Mouse (Mus musculus): ENCODE results near the gene Ttc28. TPM values are rescaled to one million over a fixed set of nuclear protein-coding genes. Genes with fewer than 3 reads are reported as not detected.

Ttc28 gene
- total RNA-seq, 2 experiments from 2014 or later: 17.9 to 18.4 TPM

DNA sequence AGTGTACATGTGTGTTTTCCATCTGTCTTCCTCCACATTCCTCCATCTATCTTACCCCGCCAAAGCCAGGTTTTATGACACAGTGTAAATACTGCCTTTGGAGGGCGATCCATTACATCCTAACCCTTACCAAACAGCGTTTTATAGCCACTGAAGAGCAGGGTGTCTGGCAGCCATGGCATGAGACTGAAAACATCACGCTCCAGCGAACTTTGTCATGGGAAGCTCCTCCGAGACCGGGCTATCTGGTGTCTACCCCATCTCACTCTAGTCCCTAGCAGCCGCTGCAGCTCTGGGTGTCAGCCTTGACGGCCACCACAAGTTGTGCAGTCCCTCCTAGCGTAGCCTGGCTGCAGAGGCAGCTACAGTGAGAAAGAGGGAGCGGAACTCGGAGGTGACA lies 295.8 kb downstream of the Ttc28 start:
- intact Hi-C loops (cut with DNase I; ENCODE audit: low total_unique reads): no loop called here

DNA sequence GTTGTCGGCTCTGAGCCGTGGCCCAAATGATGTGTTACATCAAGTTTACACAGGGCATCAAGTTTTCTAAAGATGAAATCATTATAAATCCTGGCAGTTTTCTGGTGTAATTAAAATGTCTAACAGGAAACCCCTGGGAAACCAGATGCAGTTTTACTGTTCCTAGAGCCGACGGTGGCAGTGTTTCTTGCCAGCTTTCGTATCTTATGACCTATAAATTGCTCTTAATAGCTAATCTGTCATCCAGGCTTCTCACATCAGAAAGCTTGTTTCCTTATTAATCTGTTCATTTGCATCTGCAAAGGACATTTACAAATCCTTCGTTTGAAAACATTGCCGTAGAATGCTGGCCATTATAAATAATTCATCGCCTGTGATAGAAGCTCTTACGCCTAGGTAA lies 296.2 kb downstream of the Ttc28 start:
- no peak for DNase-seq
- intact Hi-C loops (cut with DNase I; ENCODE audit: low total_unique reads): no loop called here

More for the DNA sequence above, 295.8 kb downstream of the Ttc28 start:
- no peak for DNase-seq

DNA sequence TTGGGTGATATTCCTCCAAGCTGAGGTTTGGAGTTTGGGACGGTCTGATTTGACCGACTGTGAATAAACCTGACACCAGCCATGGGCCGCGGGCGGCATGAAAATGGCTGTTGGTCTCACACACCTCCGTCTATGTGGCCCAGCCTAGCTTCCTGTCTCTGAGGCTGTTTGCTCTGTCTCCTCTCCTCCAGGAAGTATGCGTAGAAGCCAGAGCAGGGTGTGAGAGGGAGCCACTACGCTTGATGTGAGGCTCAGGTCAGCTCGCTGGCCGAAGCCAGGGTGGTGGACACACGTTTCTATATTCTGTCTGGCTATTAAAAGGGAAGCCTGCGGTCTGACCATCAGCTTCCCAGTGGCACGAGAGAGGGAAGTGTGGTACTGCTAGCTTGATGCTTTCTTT lies 296.8 kb downstream of the Ttc28 start:
- intact Hi-C loops (cut with DNase I; ENCODE audit: low total_unique reads): no loop called here

DNA sequence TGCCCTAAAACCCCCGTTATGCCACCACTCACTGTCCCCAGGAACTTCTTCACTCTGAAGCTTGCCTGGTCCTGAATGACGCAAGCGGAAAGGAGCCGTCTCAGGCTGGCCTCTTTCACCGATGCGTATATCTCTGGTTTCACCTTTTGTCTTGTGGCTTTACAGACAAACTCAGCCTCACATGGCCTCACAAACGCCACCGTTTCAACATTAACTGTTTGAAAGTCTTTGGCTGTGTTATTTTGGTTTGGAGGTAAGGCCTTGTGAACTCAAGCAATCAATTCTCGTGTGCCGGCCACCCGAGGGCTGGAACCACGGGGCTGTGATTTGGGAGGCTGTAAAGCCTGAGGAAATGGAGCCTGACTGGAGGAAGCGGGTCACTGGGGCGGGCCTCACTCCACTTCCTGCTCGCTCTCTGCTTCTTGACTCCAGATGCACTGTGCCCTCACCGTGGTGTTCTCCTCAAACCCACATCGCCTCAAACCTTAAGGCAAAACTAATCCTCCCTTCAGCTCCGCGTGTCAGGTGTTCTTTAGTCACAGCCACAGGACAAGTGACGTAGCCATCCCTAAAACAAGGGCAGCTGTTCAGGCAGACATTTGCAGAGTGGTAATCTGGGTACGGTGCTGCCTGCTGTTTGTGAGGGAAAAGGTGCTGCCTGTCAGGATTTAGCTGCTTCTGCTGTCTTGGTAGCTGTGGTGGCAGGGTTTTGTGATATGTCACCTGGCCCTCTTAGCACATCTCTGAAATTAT lies 298.9 kb downstream of the Ttc28 start:
- intact Hi-C loops (cut with DNase I; ENCODE audit: low total_unique reads): no loop called here
- DNase-seq: peak; percentile 52

More for the DNA sequence above, 296.8 kb downstream of the Ttc28 start:
- DNase-seq: no peak

DNA sequence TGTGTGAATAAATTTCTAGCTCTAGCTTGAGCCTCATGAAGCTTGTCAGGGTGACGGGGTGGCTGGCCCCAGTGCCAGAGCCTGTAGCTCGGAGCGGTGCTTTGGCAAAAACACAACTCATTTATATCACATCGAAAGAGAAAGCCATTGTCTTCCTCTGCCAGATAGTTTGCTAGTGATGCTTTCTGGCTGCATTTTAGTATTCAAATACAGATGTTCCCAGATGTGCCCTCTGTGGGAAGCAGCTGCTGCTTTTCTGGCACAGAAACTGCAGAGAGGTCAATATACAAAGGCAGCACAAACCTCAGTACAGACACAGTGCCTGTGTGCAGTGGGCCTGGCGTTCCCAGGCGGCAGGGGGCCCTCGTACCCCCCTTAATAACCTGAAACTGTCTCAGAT lies 300.0 kb downstream of the Ttc28 start:
- intact Hi-C loops (cut with DNase I; ENCODE audit: low total_unique reads): no loop called here
- no peak for DNase-seq

DNA sequence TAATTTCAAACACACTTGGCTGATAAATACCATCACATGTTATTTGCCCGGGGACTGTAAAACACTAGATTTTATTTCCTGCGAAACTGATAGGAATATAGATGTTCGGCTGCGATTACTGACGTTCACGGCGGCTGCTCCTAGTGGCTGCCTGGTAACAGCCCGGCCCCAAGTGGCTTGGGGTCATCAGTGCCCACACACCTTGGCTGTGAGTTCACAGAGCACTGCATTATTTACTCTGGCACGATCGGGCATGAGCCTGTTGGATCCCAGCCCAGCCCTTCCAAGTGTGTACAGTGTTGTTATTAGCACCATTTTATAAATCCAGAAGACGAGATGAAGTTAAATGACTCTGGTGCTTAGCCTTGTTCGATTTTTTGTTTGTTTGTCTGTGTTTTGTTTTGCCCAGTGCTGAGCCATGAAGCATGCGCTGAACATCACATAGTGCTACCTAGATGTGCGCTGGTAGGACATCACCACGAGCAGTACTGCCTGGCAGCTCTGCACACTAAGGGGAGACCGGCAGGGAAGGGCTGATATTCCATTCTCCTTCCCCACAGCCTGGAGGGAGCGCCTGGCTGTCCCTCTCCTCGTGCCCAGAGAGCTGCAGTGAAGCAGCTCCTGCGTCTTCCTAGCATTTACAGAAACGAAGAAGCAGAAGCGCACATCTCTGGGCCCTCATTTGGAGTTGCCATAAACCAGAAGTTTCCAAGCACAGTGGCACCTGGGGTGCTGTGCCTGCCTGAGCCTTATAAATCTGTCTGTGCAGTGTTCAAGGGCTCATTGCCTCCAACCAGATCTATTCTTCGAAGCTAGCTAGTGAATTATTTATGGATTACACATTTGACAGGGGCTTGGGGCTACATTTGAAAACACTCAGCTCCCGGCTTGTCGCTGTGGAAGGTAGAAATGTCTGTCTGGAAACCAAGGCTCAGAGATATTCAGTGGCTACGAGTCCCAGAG lies 300.8 kb downstream of the Ttc28 start:
- no peak for DNase-seq
- intact Hi-C loops (cut with DNase I; ENCODE audit: low total_unique reads): no loop called here

DNA sequence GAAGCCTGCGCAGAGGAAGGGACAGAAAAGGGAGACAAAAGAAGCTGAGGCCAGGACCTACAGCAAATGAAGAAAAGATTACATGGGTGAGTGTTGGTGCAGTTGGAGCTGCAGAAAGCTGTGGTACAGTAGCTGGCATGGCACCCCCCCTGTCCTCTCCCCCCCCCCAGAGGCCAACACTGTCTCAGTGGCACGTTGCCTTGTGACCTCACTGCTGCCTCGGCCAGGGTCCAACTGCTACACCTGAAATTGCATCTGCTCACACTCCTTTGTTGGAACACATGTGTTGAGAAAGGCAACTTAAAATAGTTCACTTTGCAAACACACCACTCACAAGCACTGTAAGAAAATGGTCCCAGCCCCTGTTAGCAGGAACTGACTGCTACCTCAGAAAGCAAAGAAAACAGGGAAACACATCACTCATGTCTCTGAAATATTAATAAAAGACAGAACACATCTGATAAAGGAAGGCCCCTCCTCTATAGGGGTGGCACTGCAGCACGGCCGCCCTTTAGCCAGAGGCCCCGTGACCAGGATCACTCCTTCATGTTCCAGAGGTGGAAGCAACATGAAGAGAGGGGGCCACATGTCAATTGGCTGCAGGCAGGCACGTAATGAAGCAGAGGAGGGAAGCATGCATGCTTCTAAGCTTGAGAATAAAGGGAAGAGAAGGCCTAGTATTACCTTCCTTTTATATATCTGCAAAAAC lies 301.8 kb downstream of the Ttc28 start:
- intact Hi-C loops (cut with DNase I; ENCODE audit: low total_unique reads): no loop called here
- DNase-seq: no peak

DNA sequence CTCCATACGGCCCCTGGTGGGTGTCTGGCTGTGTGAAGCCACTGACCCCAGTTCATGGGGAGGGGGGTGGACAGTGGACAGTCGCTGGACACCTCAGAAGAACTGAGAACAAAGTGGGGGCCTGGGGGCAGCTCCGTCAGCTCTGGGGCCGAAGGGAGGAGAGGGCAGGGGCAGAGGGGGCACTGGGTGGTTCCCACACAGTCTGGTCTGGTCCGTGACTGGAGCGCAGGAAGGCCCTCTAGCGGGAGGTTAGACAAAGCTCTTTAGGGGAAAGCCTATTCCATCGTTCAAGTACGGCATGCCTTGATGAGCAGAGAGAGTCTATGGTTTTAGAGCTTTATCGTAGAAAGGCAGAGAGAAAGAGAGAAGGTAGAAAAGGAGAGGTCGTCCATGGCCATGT lies 307.0 kb downstream of the Ttc28 start:
- intact Hi-C loops (cut with DNase I; ENCODE audit: low total_unique reads): no loop called here

DNA sequence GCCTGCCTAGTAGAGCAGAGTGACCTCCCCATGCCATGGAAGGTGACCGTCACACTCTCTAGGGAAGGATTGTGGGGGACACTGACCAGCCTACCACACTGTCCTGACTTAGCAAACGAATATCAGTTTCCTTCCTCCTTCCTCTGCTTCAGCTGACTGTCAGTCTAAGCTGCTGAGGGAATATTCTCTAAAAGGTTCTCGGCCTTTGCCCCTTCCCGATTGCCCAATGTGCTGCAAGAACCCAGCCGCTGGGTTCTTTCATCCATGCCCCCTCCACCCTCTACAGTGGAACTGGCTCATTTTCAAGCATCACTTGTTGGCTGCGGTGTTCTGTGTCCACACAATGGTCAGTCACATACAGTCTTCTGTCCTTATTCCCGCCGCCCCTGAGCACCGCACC lies 312.4 kb downstream of the Ttc28 start:
- intact Hi-C loops (cut with DNase I; ENCODE audit: low total_unique reads): loop anchor here (10.0 kb wide), 1 partner anchor 217 kb away; no protein-coding TSS in a partner anchor
- DNase-seq: no peak

More for the DNA sequence above, 307.0 kb downstream of the Ttc28 start:
- no peak for DNase-seq

DNA sequence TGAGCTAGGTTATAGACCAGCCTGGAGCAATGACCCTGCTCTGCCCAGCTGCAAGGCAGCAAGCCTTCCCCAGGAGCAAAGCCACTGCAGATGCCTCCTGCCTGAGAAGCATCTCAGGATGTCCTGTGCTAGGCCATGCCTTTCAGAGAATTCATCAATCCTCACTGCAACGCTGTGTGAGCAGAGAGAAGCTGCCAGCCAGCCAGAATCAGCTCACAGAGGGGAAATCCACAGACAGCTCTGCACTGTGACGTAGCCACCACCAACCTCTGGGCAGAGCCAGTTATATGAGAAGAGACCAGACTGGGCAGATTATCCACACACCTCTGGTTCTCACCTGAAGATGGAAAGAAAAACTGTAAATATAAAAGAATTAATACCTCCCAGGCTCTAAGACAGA lies 315.2 kb downstream of the Ttc28 start:
- DNase-seq: no peak
- intact Hi-C loops (cut with DNase I; ENCODE audit: low total_unique reads): loop anchor here (10.0 kb wide), 1 partner anchor 220 kb away; no protein-coding TSS in a partner anchor

DNA sequence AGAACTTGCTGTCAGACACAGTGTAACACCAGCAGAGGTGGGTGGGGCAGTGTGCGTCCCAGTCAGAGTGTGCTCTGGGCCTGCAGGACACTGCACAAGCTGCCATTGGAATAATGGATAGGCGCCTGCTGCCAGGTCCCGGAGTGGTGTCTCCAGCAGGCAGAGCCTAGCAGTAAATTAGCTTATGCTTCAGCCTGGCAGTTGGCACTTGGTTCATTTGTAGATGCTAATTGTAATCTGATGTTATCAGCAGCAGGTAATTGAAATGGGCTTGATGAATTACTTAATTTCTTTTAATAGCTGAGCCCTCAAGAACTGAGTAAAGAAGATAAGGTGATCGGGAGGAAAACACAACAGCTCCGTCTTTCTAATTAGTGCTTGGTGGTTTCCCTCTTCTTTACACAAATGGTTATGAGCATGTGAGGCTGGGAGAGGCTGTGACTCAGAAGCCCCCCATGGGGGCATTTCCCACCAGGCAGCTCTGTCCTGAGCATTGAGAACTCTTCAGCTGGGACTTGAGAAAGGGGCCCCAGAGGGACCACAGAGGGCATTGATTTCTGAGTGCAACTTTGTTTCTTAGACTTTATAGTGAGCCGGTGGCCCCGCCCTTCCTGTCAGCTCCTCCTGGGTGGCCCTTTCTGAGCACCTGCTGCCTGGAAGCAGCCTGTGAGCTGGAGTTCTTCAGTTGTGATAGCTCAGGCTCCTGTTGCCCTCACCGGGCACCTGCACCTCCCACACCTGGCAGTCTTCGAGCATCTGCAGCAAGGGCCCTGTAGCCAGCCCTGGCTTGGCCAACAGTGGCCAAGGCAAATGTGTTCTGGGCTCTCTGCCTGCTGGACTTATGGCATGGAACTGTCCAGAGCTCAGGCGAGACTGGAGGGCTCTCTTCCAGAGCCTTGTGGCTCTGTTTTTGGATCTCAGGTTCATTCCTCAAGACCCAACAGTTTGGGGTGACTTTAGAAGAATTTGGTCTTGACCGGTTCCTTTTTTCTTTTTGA lies 316.2 kb downstream of the Ttc28 start:
- DNase-seq: no peak
- intact Hi-C loops (cut with DNase I; ENCODE audit: low total_unique reads): loop anchor here (10.0 kb wide), 1 partner anchor 221 kb away; no protein-coding TSS in a partner anchor

DNA sequence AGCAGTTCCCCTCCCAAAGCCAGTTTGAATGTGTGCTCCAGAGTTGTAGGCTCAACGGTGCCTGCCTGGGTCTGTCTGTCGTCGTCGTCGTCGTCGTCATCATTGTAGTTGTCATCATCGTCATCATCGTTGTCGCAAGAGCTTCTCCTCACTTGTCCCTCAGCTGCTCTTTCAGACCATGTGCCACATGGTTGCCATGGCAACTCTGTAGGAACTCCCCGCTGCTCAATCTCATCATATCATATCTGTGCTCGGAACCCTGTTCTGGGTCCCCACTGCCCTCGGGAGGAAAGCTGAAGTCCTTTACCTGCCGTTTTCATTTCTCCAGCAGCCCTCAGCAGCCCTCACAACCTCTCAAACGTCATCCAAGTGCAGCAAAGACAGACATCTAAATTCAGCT lies 318.1 kb downstream of the Ttc28 start:
- DNase-seq: no peak
- intact Hi-C loops (cut with DNase I; ENCODE audit: low total_unique reads): loop anchor here (10.0 kb wide), 1 partner anchor 223 kb away; no protein-coding TSS in a partner anchor

DNA sequence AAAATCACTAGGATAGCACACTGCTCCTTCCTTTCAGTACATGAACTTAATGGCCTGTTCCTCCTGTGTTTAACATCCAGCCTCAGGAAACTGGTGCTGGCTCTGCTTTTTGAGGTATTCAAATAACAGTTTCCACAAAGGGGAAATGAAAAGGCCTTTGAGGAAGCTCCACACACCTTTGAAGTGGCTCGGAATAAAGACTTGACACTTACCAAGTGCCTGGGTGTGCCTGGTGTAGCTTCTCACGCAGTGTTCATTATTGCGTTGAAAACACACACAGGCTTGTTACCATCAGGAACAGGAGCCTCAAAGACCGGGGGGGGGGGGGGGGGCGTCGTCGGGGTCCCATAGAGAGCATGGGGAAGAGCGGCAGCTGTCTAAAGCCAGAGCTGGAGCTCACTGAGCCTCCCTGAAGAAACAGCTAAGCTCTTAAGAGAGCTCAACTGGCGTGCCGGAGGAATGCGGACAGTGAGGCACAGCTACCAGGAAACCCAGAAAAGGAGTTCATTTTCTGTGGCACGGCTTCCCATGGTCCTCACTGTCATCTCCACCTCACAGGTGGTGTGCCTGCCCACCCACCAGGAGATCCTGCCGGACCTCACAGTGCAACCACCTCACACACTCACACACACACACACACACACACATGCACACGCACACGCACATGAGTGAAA lies 320.7 kb downstream of the Ttc28 start:
- intact Hi-C loops (cut with DNase I; ENCODE audit: low total_unique reads): loop anchor here (10.0 kb wide), 1 partner anchor 54 kb away; no protein-coding TSS in a partner anchor
- no peak for DNase-seq

DNA sequence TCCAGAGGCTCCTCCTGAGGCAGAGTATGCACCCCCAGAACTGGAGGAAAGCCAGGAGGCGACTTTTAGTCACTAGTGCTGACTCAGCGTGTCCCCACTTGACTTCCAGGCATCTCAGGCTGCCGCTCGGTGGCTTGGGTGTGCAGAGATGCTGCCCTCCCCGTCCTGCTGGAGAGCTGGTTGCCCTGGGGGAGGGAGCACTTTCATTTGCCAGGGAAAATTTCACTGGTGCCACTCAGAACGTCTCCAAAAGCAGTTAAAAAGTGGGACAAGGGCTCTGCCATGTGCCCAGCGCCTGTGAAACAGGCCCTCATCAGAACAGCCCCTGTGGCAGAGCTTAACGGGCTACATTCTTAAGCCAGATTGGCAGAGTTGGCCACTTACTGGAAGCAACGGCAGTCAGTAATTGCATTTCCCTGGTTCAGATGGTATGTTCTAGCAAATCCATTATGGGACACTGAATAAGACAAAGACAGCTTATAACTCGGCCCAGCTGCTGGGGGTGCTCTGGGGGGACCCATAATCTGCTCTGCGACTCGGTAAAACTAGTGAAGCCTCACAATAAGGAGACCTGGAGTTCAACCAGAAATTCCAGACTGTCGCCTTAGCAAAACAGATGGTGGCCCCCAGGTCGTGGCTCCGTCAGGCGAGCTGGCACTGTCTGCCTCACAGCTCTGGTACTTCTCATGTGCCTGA lies 321.5 kb downstream of the Ttc28 start:
- DNase-seq: peak; percentile 79
- intact Hi-C loops (cut with DNase I; ENCODE audit: low total_unique reads): loop anchor here (10.0 kb wide), 1 partner anchor 54 kb away; no protein-coding TSS in a partner anchor

DNA sequence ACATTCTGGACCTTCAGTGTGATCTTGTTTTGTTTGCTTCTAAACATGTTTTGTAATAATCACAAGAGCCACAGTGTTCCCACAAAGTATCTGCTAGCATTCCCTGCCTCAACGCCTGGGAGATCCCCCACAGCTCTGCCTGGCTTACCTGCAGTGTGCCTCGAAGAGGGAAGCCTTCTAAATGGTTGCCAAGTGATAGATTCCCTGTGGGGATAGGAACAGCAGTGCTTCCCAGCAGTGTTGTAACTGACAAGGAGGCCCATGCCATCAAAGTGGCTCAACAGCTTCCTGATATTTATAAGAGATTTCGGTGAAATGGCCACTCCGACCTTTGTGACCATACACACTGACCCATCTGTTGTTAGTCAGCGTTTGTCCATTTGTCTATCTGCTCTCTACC lies 324.6 kb downstream of the Ttc28 start:
- DNase-seq: no peak
- intact Hi-C loops (cut with DNase I; ENCODE audit: low total_unique reads): loop anchor here (10.0 kb wide), 1 partner anchor 51 kb away; no protein-coding TSS in a partner anchor

DNA sequence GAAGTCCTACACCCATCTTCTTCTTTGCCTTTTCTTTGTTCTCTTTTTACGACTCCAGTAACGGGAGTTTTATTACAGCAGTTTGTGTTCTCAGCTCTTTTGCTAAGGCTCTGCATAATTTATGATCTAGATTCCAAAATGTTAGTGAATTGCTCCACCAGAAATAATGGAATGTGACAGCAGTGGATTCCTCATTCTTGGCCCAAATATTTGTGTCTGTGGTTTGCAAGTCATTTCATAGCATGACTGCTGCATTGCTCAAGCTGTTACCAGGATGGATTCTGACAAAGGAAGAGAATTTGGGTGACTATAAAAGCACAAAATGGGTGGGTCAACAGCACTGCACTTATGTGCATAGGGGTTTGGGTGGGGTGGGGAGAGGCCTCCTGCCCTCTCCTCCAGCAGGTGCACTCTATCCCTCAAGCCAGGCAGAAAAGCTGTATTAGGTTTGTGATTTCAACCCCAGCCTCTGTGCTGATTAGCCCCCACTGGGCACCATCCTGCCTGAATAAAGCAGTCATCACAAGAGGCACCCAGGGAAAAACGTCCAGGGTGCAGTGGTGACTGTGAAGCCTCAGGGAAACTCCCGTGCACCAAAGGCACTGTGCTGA lies 325.5 kb downstream of the Ttc28 start:
- intact Hi-C loops (cut with DNase I; ENCODE audit: low total_unique reads): loop anchor here (10.0 kb wide), 1 partner anchor 50 kb away; no protein-coding TSS in a partner anchor

DNA sequence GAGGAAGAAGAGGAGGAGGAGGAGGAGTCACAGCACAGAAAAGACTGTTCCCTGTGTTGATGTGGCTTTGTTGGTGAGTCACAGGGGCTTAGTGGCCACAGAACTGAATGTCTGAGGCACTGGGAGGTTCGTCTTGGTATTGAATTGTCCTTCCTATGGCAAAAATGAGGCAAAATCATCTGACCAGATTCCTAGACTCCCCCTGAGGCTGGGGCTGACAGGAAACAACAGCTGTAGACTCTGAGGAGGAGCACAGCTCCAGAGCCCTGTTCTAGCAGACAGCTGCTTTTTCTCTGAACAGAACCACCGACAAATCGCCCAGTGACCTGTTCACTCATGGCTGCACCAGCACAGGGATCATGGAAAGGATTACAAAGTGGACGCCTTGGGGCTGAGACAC lies 326.2 kb downstream of the Ttc28 start:
- no peak for DNase-seq
- intact Hi-C loops (cut with DNase I; ENCODE audit: low total_unique reads): loop anchor here (10.0 kb wide), 1 partner anchor 49 kb away; no protein-coding TSS in a partner anchor

More for the DNA sequence above, 325.5 kb downstream of the Ttc28 start:
- DNase-seq: no peak
